In the genomic region with DNA sequence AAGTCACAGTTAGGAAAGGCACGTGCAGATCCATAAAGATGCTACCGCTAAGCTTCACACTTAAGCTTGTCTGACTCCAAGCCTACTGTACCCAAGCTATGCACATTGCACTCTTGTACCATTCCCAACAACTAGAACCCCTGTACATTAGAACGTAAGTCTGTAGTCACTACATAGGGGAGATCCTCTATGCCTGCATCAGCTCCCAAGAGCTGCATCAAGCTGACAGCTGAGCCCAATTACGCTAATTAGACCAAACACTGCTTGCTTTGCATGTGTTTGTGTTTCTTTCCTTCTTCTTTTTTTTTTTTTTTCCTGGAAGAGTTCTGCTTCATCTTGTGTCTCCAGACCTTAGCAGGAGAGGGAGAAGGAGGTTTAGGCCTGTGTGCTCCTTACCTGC, we compare ENCODE assay signal across 28 mouse cellular contexts.
DNase-seq lines count a peak whose midpoint lies in the region; ATAC-seq and TF ChIP-seq lines count a peak whose summit lies in the region.
"Had no signal": no experiment of that assay in that cellular context is flagged by ENCODE, and none has a peak within 500 bp of the region (broad histone marks: within the 10 kb centered on the region; RNA-seq: fewer than 3 reads in every experiment).

No protein-coding gene starts in this region.

- no peak overlapping the region for H3K4me2 ChIP-seq in heart, embryonic 11.5 days
- no peak overlapping the region for H3K4me2 ChIP-seq in midbrain, postnatal 0 days (ENCODE audit: low read depth, low read length, poor library complexity, severe bottlenecking)
- no peak overlapping the region for H3K4me2 ChIP-seq in midbrain, embryonic 15.5 days
- H3K4me2 ChIP-seq in forebrain, embryonic 12.5 days, result 0 out of 2 replicates have a peak overlapping the region, but pooled peaks have one; percentile 13
- no peak overlapping the region for H3K4me2 ChIP-seq in kidney, embryonic 14.5 days (replicated peaks; ENCODE audit: low read depth, low read length)
- H3K4me2 ChIP-seq: liver, embryonic 15.5 days; lung, embryonic 15.5 days had no signal

- H3K4me1 ChIP-seq in heart, embryonic 11.5 days (ENCODE audit: control insufficient read depth, insufficient read depth, low read length), result peaks cover 3% of the 10 kb centered on the region; the same call in 1 of the 2 replicates
- no peaks in the 10 kb centered on the region for H3K4me1 ChIP-seq in midbrain, postnatal 0 days (ENCODE audit: insufficient read depth, low read length)
- H3K4me1 ChIP-seq in midbrain, embryonic 15.5 days, result peaks cover 18% of the 10 kb centered on the region
- H3K4me1 ChIP-seq in forebrain, embryonic 12.5 days, result peaks cover 32% of the 10 kb centered on the region
- H3K4me1 ChIP-seq in kidney, embryonic 14.5 days (ENCODE audit: control insufficient read depth, insufficient read depth, low read length), result no peaks in the 10 kb centered on the region; the same call in 1 of the 2 replicates
- H3K4me1 ChIP-seq: liver, embryonic 15.5 days; lung, embryonic 15.5 days; megakaryocyte, embryonic 14.5 days had no signal

- TF ChIP-seq CTCF in midbrain, postnatal 0 days (IDR thresholded peaks at IDR 0.05), result no peak

- no peak overlapping the region for H3K9ac ChIP-seq in heart, embryonic 11.5 days (ENCODE audit: low read depth, low read length)
- H3K9ac ChIP-seq in midbrain, postnatal 0 days (replicated peaks; ENCODE audit: low read length, poor library complexity, severe bottlenecking), result no peak overlapping the region
- H3K9ac ChIP-seq in midbrain, embryonic 15.5 days, result no peak overlapping the region
- no peak overlapping the region for H3K9ac ChIP-seq in forebrain, embryonic 12.5 days
- H3K9ac ChIP-seq in kidney, embryonic 14.5 days (ENCODE audit: low read depth, low read length), result no peak overlapping the region
- H3K9ac ChIP-seq: liver, embryonic 15.5 days; lung, embryonic 15.5 days had no signal

- H3K27me3 ChIP-seq in heart, embryonic 11.5 days (ENCODE audit: control insufficient read depth, insufficient read depth, low read length), result no peaks in the 10 kb centered on the region
- H3K27me3 ChIP-seq in midbrain, postnatal 0 days (ENCODE audit: insufficient read depth, low read length), result no peaks in the 10 kb centered on the region
- peaks cover 15% of the 10 kb centered on the region; the same call in 1 of the 2 replicates for H3K27me3 ChIP-seq in midbrain, embryonic 15.5 days (replicated peaks)
- no peaks in the 10 kb centered on the region for H3K27me3 ChIP-seq in forebrain, embryonic 12.5 days
- H3K27me3 ChIP-seq in kidney, embryonic 14.5 days (ENCODE audit: control insufficient read depth, insufficient read depth, low read length), result no peaks in the 10 kb centered on the region
- H3K27me3 ChIP-seq: liver, embryonic 15.5 days; lung, embryonic 15.5 days; megakaryocyte, embryonic 14.5 days; Patski had no signal

- DNase-seq in heart, adult 11 months, result peak; percentile 4
- peak; percentile 27 for DNase-seq in midbrain, postnatal 0 days (ENCODE audit: low spot score)
- DNase-seq in retina, embryonic 14.5 days (ENCODE audit: low spot score), result peak; percentile 81
- no peak for DNase-seq in left cerebral cortex, postnatal 4 days
- DNase-seq: adrenal gland, adult 2 months; cerebellum, adult 9-11 months; gastrocnemius, postnatal 25 days; heart, adult 2 months; kidney, adult 18-20 months; layer of hippocampus, adult 9-11 months; liver; lung, postnatal 36 days; right cerebral cortex, postnatal 14 days; thymus, adult 2 months had no signal

- H3K9me3 ChIP-seq in heart, embryonic 11.5 days (replicated peaks; ENCODE audit: control insufficient read depth, low read length), result no peaks in the 10 kb centered on the region
- no peaks in the 10 kb centered on the region for H3K9me3 ChIP-seq in midbrain, postnatal 0 days (ENCODE audit: low read length)
- H3K9me3 ChIP-seq in midbrain, embryonic 15.5 days, result no peaks in the 10 kb centered on the region
- no peaks in the 10 kb centered on the region for H3K9me3 ChIP-seq in forebrain, embryonic 12.5 days
- H3K9me3 ChIP-seq in kidney, embryonic 14.5 days (ENCODE audit: control insufficient read depth, low read length), result no peaks in the 10 kb centered on the region
- H3K9me3 ChIP-seq: limb, embryonic 10.5 days; liver, embryonic 15.5 days; lung, embryonic 15.5 days had no signal

- 86% methylated on average over 4 of the region's 4 CpGs for WGBS in heart, embryonic 11.5 days (ENCODE audit: insufficient replicate concordance)
- WGBS in midbrain, postnatal 0 days, result 73% methylated on average over 4 of the region's 4 CpGs
- WGBS in midbrain, embryonic 15.5 days, result 70% methylated on average over 4 of the region's 4 CpGs
- 55% methylated on average over 4 of the region's 4 CpGs for WGBS in forebrain, embryonic 12.5 days
- 88% methylated on average over 4 of the region's 4 CpGs for WGBS in kidney, embryonic 14.5 days

- no peaks in the 10 kb centered on the region for H3K36me3 ChIP-seq in heart, embryonic 11.5 days (ENCODE audit: control insufficient read depth, insufficient read depth, low read length)
- no peaks in the 10 kb centered on the region for H3K36me3 ChIP-seq in midbrain, postnatal 0 days (ENCODE audit: insufficient read depth, low read length)
- H3K36me3 ChIP-seq in midbrain, embryonic 15.5 days (replicated peaks), result no peaks in the 10 kb centered on the region
- no peaks in the 10 kb centered on the region for H3K36me3 ChIP-seq in forebrain, embryonic 12.5 days (replicated peaks)
- H3K36me3 ChIP-seq in kidney, embryonic 14.5 days (ENCODE audit: control insufficient read depth, insufficient read depth, low read length), result no peaks in the 10 kb centered on the region
- H3K36me3 ChIP-seq: limb, embryonic 10.5 days; liver, embryonic 15.5 days; lung, embryonic 15.5 days had no signal

- intact Hi-C loops in left cerebral cortex, postnatal 4 days (cut with DNase I), result no loop called here

- no peak for ATAC-seq in heart, embryonic 11.5 days (replicated peaks; ENCODE audit: insufficient number of reproducible peaks, low FRiP score, low TSS enrichment)
- ATAC-seq in midbrain, postnatal 0 days (ENCODE audit: low FRiP score), result no peak
- ATAC-seq in midbrain, embryonic 15.5 days (replicated peaks), result no peak
- ATAC-seq in forebrain, embryonic 12.5 days (ENCODE audit: low FRiP score), result peak; percentile 79; the same call in 1 of the 2 replicates
- no peak for ATAC-seq in kidney, embryonic 14.5 days (ENCODE audit: low FRiP score, low TSS enrichment)
- ATAC-seq: CD4-positive, CD25-positive, alpha-beta regulatory T cell, adult 4 months; inflammation-experienced regulatory T-cells, adult 6 months; midbrain, embryonic 16.5 days; Patski had no signal

- H3K27ac ChIP-seq in heart, embryonic 11.5 days (ENCODE audit: low read depth, low read length), result no peak overlapping the region
- no peak overlapping the region for H3K27ac ChIP-seq in midbrain, postnatal 0 days (ENCODE audit: low read depth, low read length)
- H3K27ac ChIP-seq in midbrain, embryonic 15.5 days, result no peak overlapping the region
- H3K27ac ChIP-seq in forebrain, embryonic 12.5 days, result peak overlapping the region; percentile 42; the same call in 1 of the 2 replicates
- H3K27ac ChIP-seq in kidney, embryonic 14.5 days (ENCODE audit: low read depth, low read length), result no peak overlapping the region
- H3K27ac ChIP-seq: heart, adult 2 months; kidney, postnatal 0 days; liver, embryonic 15.5 days; lung, embryonic 15.5 days; stomach, postnatal 0 days had no signal

- H3K4me3 ChIP-seq in heart, embryonic 11.5 days (ENCODE audit: low read depth, low read length), result no peak overlapping the region
- H3K4me3 ChIP-seq in midbrain, postnatal 0 days (ENCODE audit: low read depth, low read length), result no peak overlapping the region
- no peak overlapping the region for H3K4me3 ChIP-seq in midbrain, embryonic 15.5 days
- H3K4me3 ChIP-seq in forebrain, embryonic 12.5 days (replicated peaks), result no peak overlapping the region
- no peak overlapping the region for H3K4me3 ChIP-seq in kidney, embryonic 14.5 days (ENCODE audit: low read length)
- H3K4me3 ChIP-seq: heart, adult 2 months; limb, embryonic 10.5 days; liver, embryonic 15.5 days; lung, embryonic 15.5 days; megakaryocyte, embryonic 14.5 days had no signal
